Mouse (Mus musculus): ENCODE results near the gene Hint1. TPM values are rescaled to one million over a fixed set of nuclear protein-coding genes. Genes with fewer than 3 reads are reported as not detected.

Hint1 gene
- total and polyA plus RNA-seq, 3 experiments = 854 to 1,228 (median 1,034) TPM

DNA sequence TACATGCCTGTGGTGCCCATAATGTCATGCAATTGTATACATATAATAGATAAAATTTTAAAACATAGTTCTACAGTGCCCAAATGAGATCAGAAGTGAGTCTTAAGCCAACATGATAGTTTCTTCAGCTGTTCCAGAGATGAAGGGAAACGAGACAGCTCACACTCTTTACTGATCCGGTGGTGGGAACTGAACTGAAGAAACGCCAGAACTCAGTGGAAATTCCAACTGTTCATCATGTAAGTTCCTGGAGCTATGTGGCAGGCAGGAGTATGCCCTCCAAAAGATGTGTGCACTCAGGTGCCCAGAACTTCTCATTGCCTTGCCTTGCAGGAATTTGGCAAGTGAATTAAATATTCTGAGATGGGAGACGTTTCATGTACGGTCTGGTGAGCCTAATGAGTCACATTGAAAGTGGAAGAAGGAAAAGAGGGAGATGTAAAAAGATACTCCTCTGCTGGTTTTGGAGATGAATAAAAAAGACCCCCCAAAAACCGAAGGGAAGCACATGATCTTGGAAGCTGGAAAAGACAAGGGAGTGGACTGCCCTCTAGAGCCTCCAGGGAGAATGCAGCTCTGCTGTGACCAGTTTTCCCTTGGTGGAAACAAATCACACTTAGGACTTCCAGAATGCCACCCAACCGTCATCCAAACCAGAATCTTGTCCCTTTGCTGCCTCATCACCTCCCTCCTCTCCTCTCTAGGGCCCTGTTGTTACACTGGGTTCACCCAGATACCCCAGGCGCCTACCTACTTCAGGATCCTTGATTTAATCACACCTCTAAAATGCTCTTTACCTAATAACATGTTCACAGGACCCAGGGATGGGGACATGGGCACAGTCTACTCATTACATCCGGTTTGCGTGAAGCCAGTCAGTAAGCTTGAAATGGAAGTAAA, 3.3 kb upstream of the Hint1 start (continued):
- TF ChIP-seq E2F4 (IDR thresholded peaks at IDR 0.05; ENCODE audit: insufficient replicate concordance, low read depth, low read length) = no peak

GRCm38 (mm10) chr11:54865330-54866085, 675 bp upstream of the Hint1 start:
- peak overlapping the region; percentile 73 for H3K9ac ChIP-seq (ENCODE audit: insufficient read depth, low read depth)
- in situ Hi-C loops (cut with MboI; ENCODE audit: low pct_ligation_motif_present, low pct_unique_long_range_greater_than_20kb, low sequenced_read_pairs) = loop anchor here (10.0 kb wide), 2 partner anchors 341 to 551 kb away; partner anchors contain the start of gene Rapgef6
- peaks cover 11 to 25% of the 10 kb centered on the region in 2 experiments for H3K36me3 ChIP-seq (replicated peaks in 1 of 2; ENCODE audit: control insufficient read depth in 1 of 2, insufficient read depth in 1 of 2, low read length in 1 of 2)
- TF ChIP-seq MAX (IDR thresholded peaks at IDR 0.05; ENCODE audit: low read length) (peak; percentile 37; the same call in 1 of the 2 replicates), CHD1 (IDR thresholded peaks at IDR 0.05; ENCODE audit: low read depth, low read length) (0 out of 2 replicates have a peak, but pooled peaks have one; percentile 70), MAZ (IDR thresholded peaks at IDR 0.05; ENCODE audit: low read depth, low read length) (no peak), UBTF (IDR thresholded peaks at IDR 0.05; ENCODE audit: low read depth, low read length) (no peak), EP300 (IDR thresholded peaks at IDR 0.05; ENCODE audit: low read length) (peak; percentile 31; the same call in 1 of the 2 replicates), USF2 (conservative IDR thresholded peaks at IDR 0.05; ENCODE audit: low read depth, low read length) (0 out of 2 replicates have a peak, but pooled peaks have one; percentile 7), SIN3A (IDR thresholded peaks at IDR 0.05; ENCODE audit: low read length) (peak; percentile 49), MYC (IDR thresholded peaks at IDR 0.05; ENCODE audit: low read depth, low read length) (peak; percentile 70)
- peak overlapping the region; percentile 70 to 97 (median 91) for H3K4me3 ChIP-seq (replicated peaks in 1 of 3; ENCODE audit: low read depth in 2 of 3, low read length in 2 of 3, poor library complexity in 1 of 3)
- peak; percentile 57 for DNase-seq (ENCODE audit: extremely low read depth)
- no peaks in the 10 kb centered on the region for H3K27me3 ChIP-seq (replicated peaks)
- H3K4me1 ChIP-seq (ENCODE audit: control insufficient read depth in 1 of 2, insufficient read depth in 2 of 2) = peaks cover 7 to 51% of the 10 kb centered on the region in 2 experiments
- dilution Hi-C loops (cut with MboI; ENCODE audit: extremely low pct_ligation_motif_present, extremely low pct_unique_long_range_greater_than_20kb, low sequenced_read_pairs) = no loop called here
- no peaks in the 10 kb centered on the region for H3K9me3 ChIP-seq (replicated peaks; ENCODE audit: low read length)
- peak overlapping the region; percentile 67 for H3K27ac ChIP-seq (ENCODE audit: insufficient read depth, low read depth)
- peak overlapping the region; percentile 76 for H3K4me2 ChIP-seq (ENCODE audit: insufficient read depth, low read depth, poor library complexity, severe bottlenecking)
- H3K79me2 ChIP-seq (replicated peaks; ENCODE audit: control insufficient read depth, extremely low read depth, insufficient read depth, poor library complexity, severe bottlenecking) = peaks cover 33% of the 10 kb centered on the region

- dilution Hi-C loops (cut with MboI; ENCODE audit: extremely low pct_ligation_motif_present, extremely low pct_unique_long_range_greater_than_20kb, low sequenced_read_pairs) = no loop called here
- Histone ChIP-seq H3K9me3 (replicated peaks; ENCODE audit: low read length) (no peaks in the 10 kb centered on the region), H3K79me2 (replicated peaks; ENCODE audit: control insufficient read depth, extremely low read depth, insufficient read depth, poor library complexity, severe bottlenecking) (peaks cover 33% of the 10 kb centered on the region), H3K9ac (ENCODE audit: insufficient read depth, low read depth) (peak overlapping the region; percentile 99), H3K4me1 (ENCODE audit: control insufficient read depth in 1 of 2, insufficient read depth in 2 of 2) (peaks cover 7 to 42% of the 10 kb centered on the region in 2 experiments), H3K36me3 (replicated peaks in 1 of 2; ENCODE audit: control insufficient read depth in 1 of 2, insufficient read depth in 1 of 2, low read length in 1 of 2) (peaks cover 24 to 40% of the 10 kb centered on the region in 2 experiments), H3K4me2 (ENCODE audit: insufficient read depth, low read depth, poor library complexity, severe bottlenecking) (peak overlapping the region; percentile 42; the same call in 1 of the 2 replicates), H3K4me3 (replicated peaks in 1 of 3; ENCODE audit: low read depth in 2 of 3, low read length in 2 of 3, poor library complexity in 1 of 3) (peak overlapping the region; percentile 70 to 97 (median 91)), H3K27me3 (replicated peaks) (no peaks in the 10 kb centered on the region), H3K27ac (ENCODE audit: insufficient read depth, low read depth) (peak overlapping the region; percentile 81; the same call in 1 of the 2 replicates)
- DNase-seq (ENCODE audit: extremely low read depth) = peak; percentile 69
- TF ChIP-seq MAZ (IDR thresholded peaks at IDR 0.05; ENCODE audit: low read depth, low read length) (0 out of 2 replicates have a peak, but pooled peaks have one; percentile 29), HCFC1 (IDR thresholded peaks at IDR 0.05; ENCODE audit: low read depth, low read length) (0 out of 2 replicates have a peak, but pooled peaks have one; percentile 15), E2F4 (IDR thresholded peaks at IDR 0.05; ENCODE audit: insufficient replicate concordance, low read depth, low read length) (no peak)
- in situ Hi-C loops (cut with MboI; ENCODE audit: low pct_ligation_motif_present, low pct_unique_long_range_greater_than_20kb, low sequenced_read_pairs) = loop anchor here (10.0 kb wide), 2 partner anchors 342 to 552 kb away; partner anchors contain the start of gene Rapgef6
Measured at GRCm38 (mm10) chr11:54867049-54867385, 834 bp downstream of the Hint1 start.

All from CH12.LX (cell line).